Mouse (Mus musculus): ENCODE measurements around the gene Jakmip3. TPM values are rescaled to one million over a fixed set of nuclear protein-coding genes. Genes with fewer than 3 reads are reported as not detected.

Gene Jakmip3
- polyA plus RNA-seq, 1 experiment from 2014 or later, result 0.83 TPM

GRCm38 (mm10) chr7:138919156-138919944 is 21.2 kb upstream of the Jakmip3 start:
- H3K27me3 ChIP-seq, result no peaks in the 10 kb centered on the region
- no peaks in the 10 kb centered on the region for H3K36me3 ChIP-seq
- 0 out of 2 replicates have a peak overlapping the region, but pooled peaks have one; percentile 2 for H3K9ac ChIP-seq (replicated peaks)
- H3K4me3 ChIP-seq, result peak overlapping the region; percentile 35
- no peak; the same call in 1 of the 2 replicates for ATAC-seq (ENCODE audit: low FRiP score, low read depth)
- 0 out of 2 replicates have a peak, but pooled peaks cover 5% of the 10 kb centered on the region for H3K4me1 ChIP-seq
- 6% methylated on average over 26 of the region's 26 CpGs for WGBS
- no peak overlapping the region for H3K27ac ChIP-seq (replicated peaks)
- no peaks in the 10 kb centered on the region for H3K9me3 ChIP-seq
- peak overlapping the region; percentile 56 for H3K4me2 ChIP-seq (replicated peaks)

DNA sequence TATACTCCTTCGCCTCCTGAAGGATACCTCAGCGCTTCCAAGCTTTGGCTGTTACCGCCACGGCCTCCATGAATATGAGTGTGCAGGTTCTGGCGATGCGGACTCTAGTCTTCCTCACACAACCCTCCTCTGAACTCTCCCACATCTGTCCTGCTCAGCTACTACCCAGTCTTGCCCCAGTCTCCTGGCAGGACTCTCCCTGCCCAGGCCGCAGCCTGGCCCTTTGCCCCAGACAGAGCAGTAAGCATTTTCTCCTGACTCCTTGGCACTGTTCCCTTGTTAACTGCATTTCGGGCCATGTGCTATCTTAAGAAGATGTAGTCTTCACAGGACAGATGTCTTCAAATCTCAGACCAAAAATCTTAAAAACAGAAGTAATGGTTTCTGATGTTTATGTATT is 18.9 kb upstream of the Jakmip3 start:
- H3K36me3 ChIP-seq, result no peaks in the 10 kb centered on the region
- ATAC-seq (ENCODE audit: low FRiP score, low read depth), result no peak
- 0 out of 2 replicates have a peak, but pooled peaks cover 5% of the 10 kb centered on the region for H3K4me1 ChIP-seq
- peaks cover 3% of the 10 kb centered on the region; the same call in 1 of the 2 replicates for H3K27me3 ChIP-seq
- WGBS, result 90% methylated on average over 8 of the region's 8 CpGs
- no peak overlapping the region for H3K27ac ChIP-seq (replicated peaks)
- no peak overlapping the region for H3K9ac ChIP-seq (replicated peaks)
- H3K4me3 ChIP-seq, result no peak overlapping the region
- H3K4me2 ChIP-seq (replicated peaks), result no peak overlapping the region
- H3K9me3 ChIP-seq, result no peaks in the 10 kb centered on the region

GRCm38 (mm10) chr7:138923756-138924425 is 16.6 kb upstream of the Jakmip3 start:
- Histone ChIP-seq H3K4me1 (0 out of 2 replicates have a peak, but pooled peaks cover 5% of the 10 kb centered on the region), H3K4me3 (no peak overlapping the region), H3K9ac (replicated peaks) (no peak overlapping the region), H3K4me2 (replicated peaks) (no peak overlapping the region), H3K36me3 (no peaks in the 10 kb centered on the region), H3K9me3 (no peaks in the 10 kb centered on the region), H3K27me3 (peaks cover 3% of the 10 kb centered on the region; the same call in 1 of the 2 replicates), H3K27ac (replicated peaks) (no peak overlapping the region)
- ATAC-seq (ENCODE audit: low FRiP score, low read depth), result no peak
- WGBS, result 2% methylated on average over 3 of the region's 3 CpGs

DNA sequence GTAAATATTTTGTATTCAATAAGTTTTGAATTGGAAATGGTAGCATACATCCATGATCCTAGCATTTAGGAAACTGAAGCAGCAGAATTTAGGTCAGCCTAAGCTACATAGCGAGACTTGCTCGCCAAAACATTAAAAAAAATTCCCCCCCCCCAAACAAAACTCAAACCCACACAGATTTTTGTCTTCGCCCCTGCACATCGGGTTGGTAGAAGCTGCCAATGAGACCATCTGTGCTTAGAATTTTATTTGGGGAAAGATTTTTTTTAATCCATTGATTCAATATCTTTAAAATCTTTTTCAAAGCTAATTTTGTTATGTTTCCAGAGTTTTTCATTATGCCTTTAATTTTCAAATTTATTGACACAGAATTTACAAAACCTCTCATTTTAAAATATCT is 12.1 kb upstream of the Jakmip3 start:
- H3K27me3 ChIP-seq, result peaks cover 3% of the 10 kb centered on the region; the same call in 1 of the 2 replicates
- H3K9ac ChIP-seq (replicated peaks), result no peak overlapping the region
- ATAC-seq (ENCODE audit: low FRiP score, low read depth), result no peak
- no peaks in the 10 kb centered on the region for H3K36me3 ChIP-seq
- H3K4me3 ChIP-seq, result no peak overlapping the region
- 98% methylated on average over 4 of the region's 4 CpGs for WGBS
- no peaks in the 10 kb centered on the region for H3K9me3 ChIP-seq
- H3K4me1 ChIP-seq, result no peaks in the 10 kb centered on the region
- no peak overlapping the region for H3K4me2 ChIP-seq (replicated peaks)
- no peak overlapping the region for H3K27ac ChIP-seq (replicated peaks)

- Histone ChIP-seq H3K27ac (replicated peaks) (no peak overlapping the region), H3K9ac (replicated peaks) (no peak overlapping the region), H3K36me3 (no peaks in the 10 kb centered on the region), H3K4me2 (replicated peaks) (no peak overlapping the region), H3K27me3 (peaks cover 15% of the 10 kb centered on the region), H3K4me3 (no peak overlapping the region), H3K4me1 (no peaks in the 10 kb centered on the region), H3K9me3 (peaks cover 12% of the 10 kb centered on the region)
- WGBS, result 88% methylated on average over 3 of the region's 3 CpGs
- no peak for ATAC-seq (ENCODE audit: low FRiP score, low read depth)
Observed at GRCm38 (mm10) chr7:138934523-138934922, 6.0 kb upstream of the Jakmip3 start.

DNA sequence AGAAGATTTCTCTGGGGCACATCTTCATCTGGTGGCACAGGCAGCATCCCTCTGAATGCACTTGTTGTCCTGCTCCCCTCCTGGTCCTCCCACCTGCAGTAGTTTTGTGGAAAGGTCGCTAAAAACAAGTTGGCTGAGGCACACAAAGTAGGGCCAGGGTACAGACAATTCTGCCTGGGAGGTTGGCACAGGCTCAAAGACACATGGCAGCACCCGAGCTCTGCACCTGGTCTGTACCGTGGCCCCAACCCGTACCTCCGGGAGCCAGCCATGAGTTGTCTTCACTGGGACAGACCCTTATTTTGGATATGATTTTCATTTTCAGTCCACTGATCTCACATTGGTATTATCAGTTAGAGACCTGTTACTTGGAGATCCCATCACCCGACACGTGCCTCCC is 1.5 kb upstream of the Jakmip3 start:
- H3K4me2 ChIP-seq (replicated peaks), result no peak overlapping the region
- H3K27me3 ChIP-seq, result peaks cover 59% of the 10 kb centered on the region

DNA sequence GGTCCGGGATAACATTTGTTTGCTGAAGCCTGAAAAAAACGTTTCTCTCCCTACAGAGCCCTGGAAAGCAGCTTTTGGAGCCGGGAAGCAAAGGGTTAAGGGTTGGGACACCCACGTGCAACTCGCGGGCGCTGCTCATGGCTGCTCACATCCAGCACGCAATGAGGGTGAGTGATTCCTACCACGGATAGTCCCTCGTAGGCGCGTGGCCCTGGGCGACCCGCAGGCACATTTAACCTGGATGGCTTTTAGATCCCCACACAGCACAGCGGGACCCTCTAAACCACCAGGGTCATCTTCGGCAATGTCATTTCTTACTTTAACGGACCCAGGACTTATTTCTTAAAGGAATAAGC is 296 bp upstream of the Jakmip3 start:
- ATAC-seq (ENCODE audit: low FRiP score, low read depth), result no peak
- WGBS, result 1% methylated on average over 17 of the region's 17 CpGs

More for the DNA sequence above, 1.5 kb upstream of the Jakmip3 start:
- ATAC-seq (ENCODE audit: low FRiP score, low read depth), result no peak
- Histone ChIP-seq H3K9me3 (peaks cover 12% of the 10 kb centered on the region), H3K4me1 (peaks cover 13% of the 10 kb centered on the region), H3K9ac (replicated peaks) (no peak overlapping the region), H3K36me3 (no peaks in the 10 kb centered on the region), H3K27ac (replicated peaks) (no peak overlapping the region), H3K4me3 (no peak overlapping the region)
- 78% methylated on average over 7 of the region's 7 CpGs for WGBS

GRCm38 (mm10) chr7:138941571-138941970 is 1.0 kb downstream of the Jakmip3 start:
- Histone ChIP-seq H3K36me3 (no peaks in the 10 kb centered on the region), H3K9ac (replicated peaks) (no peak overlapping the region), H3K4me1 (peaks cover 13% of the 10 kb centered on the region), H3K27ac (replicated peaks) (no peak overlapping the region), H3K27me3 (peaks cover 64% of the 10 kb centered on the region), H3K4me2 (replicated peaks) (peak overlapping the region; percentile 83), H3K9me3 (no peaks in the 10 kb centered on the region), H3K4me3 (peak overlapping the region; percentile 48; the same call in 1 of the 2 replicates)
- WGBS, result 25% methylated on average over 5 of the region's 5 CpGs
- no peak for ATAC-seq (ENCODE audit: low FRiP score, low read depth)

More for the DNA sequence above, 296 bp upstream of the Jakmip3 start:
- Histone ChIP-seq H3K27me3 (peaks cover 64% of the 10 kb centered on the region), H3K4me1 (peaks cover 13% of the 10 kb centered on the region), H3K36me3 (no peaks in the 10 kb centered on the region), H3K9me3 (0 out of 2 replicates have a peak, but pooled peaks cover 4% of the 10 kb centered on the region), H3K4me2 (replicated peaks) (peak overlapping the region; percentile 83), H3K4me3 (peak overlapping the region; percentile 48), H3K9ac (replicated peaks) (peak overlapping the region; percentile 62; the same call in 1 of the 2 replicates), H3K27ac (replicated peaks) (no peak overlapping the region)

DNA sequence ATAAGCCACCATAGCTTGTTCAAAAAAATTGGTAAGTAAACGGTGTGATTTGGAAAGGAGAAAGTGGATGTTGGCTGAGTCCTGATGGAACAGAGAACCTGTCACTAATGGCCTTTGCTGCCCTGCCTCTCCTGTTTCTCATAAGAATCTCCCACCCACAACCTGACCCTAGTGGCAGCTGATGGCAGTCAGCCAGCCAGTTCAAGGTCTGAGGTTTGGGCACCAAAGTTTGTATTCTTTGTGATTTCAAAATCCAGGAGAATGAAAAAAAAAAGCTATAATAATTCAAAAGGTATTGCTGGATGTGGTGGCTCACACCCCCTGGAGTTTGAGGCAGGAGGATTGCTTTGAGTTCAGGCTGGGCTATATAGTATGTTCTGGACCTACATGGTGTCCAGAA is 1.8 kb downstream of the Jakmip3 start:
- no peak overlapping the region for H3K9ac ChIP-seq (replicated peaks)
- no peak overlapping the region for H3K4me2 ChIP-seq (replicated peaks)
- H3K27me3 ChIP-seq, result peaks cover 64% of the 10 kb centered on the region
- H3K4me3 ChIP-seq, result no peak overlapping the region
- no peaks in the 10 kb centered on the region for H3K9me3 ChIP-seq
- H3K36me3 ChIP-seq, result no peaks in the 10 kb centered on the region
- 95% methylated on average over 1 of the region's 1 CpGs for WGBS
- no peak overlapping the region for H3K27ac ChIP-seq (replicated peaks)
- no peak for ATAC-seq (ENCODE audit: low FRiP score, low read depth)
- peaks cover 13% of the 10 kb centered on the region for H3K4me1 ChIP-seq

- H3K36me3 ChIP-seq, result no peaks in the 10 kb centered on the region
- 76% methylated on average over 3 of the region's 3 CpGs for WGBS
Observed at GRCm38 (mm10) chr7:138945668-138946067, 5.1 kb downstream of the Jakmip3 start.

GRCm38 (mm10) chr7:138947741-138948140 is 7.2 kb downstream of the Jakmip3 start:
- no peak for ATAC-seq (ENCODE audit: low FRiP score, low read depth)
- Histone ChIP-seq H3K4me3 (no peak overlapping the region), H3K4me1 (no peaks in the 10 kb centered on the region), H3K27ac (replicated peaks) (no peak overlapping the region), H3K4me2 (replicated peaks) (no peak overlapping the region), H3K36me3 (no peaks in the 10 kb centered on the region), H3K27me3 (peaks cover 17% of the 10 kb centered on the region), H3K9ac (replicated peaks) (no peak overlapping the region), H3K9me3 (no peaks in the 10 kb centered on the region)
- WGBS, result 88% methylated on average over 8 of the region's 8 CpGs

More at GRCm38 (mm10) chr7:138945668-138946067, 5.1 kb downstream of the Jakmip3 start:
- Histone ChIP-seq H3K9ac (replicated peaks) (no peak overlapping the region), H3K4me3 (no peak overlapping the region), H3K4me1 (peaks cover 6% of the 10 kb centered on the region; the same call in 1 of the 2 replicates), H3K4me2 (replicated peaks) (no peak overlapping the region), H3K27me3 (peaks cover 37% of the 10 kb centered on the region), H3K9me3 (no peaks in the 10 kb centered on the region), H3K27ac (replicated peaks) (no peak overlapping the region)
- no peak for ATAC-seq (ENCODE audit: low FRiP score, low read depth)

DNA sequence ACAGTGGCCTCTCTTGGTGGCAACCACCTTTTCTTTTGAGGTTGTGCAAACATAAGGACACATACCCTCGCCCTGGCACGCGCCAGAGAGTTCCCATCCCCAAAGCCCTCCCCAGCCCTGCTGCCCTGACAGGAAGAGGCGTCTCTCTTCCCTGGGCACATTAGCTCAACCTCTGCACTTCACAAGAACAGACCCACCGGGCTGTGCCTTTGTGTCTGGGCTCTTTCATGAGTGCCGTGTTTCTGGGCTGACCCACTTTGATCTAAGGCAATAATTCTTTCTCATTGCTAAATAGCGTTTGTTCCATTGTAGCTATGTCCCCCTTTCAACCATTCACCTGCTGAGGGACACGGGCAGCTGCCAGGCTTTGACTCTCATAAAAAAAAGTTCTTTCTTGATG is 7.8 kb downstream of the Jakmip3 start:
- no peak overlapping the region for H3K9ac ChIP-seq (replicated peaks)
- H3K4me3 ChIP-seq, result no peak overlapping the region
- H3K36me3 ChIP-seq, result no peaks in the 10 kb centered on the region
- H3K27ac ChIP-seq (replicated peaks), result no peak overlapping the region
- H3K4me1 ChIP-seq, result no peaks in the 10 kb centered on the region
- H3K9me3 ChIP-seq, result no peaks in the 10 kb centered on the region
- H3K27me3 ChIP-seq, result peaks cover 11% of the 10 kb centered on the region
- WGBS, result 55% methylated on average over 8 of the region's 8 CpGs
- no peak overlapping the region for H3K4me2 ChIP-seq (replicated peaks)
- ATAC-seq (ENCODE audit: low FRiP score, low read depth), result no peak
